Mouse (Mus musculus): ENCODE data around the gene Prr15l.

DNA sequence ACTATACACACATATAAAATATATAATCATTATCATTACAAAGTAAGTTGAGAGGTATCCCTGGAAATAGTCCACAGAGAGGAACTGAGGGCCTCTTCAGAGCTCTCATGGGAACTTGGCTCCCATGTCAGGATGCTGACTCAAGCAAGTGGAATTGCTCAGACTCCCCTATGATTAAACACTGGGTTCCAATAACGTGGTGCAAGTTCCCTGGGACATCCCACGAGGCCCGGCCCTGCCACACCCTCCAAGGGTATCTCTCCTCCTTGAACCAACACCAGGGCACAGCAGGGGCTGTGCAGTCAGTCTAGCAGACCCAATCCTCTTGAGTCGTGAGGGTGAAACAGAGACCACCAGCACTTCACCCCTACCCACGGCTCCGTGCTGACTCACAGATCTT, 8.9 kb upstream of the Prr15l start:
- TF ChIP-seq CTCF (IDR thresholded peaks at IDR 0.05; ENCODE audit: low read depth, low read length): no peak
- TF ChIP-seq POLR2A (IDR thresholded peaks at IDR 0.05; ENCODE audit: extremely low read depth, insufficient read depth, low read length): no peak

Measured in liver, adult 2 months (tissue).